ENCODE assay signal across 8 mouse cellular contexts in the genomic region with DNA sequence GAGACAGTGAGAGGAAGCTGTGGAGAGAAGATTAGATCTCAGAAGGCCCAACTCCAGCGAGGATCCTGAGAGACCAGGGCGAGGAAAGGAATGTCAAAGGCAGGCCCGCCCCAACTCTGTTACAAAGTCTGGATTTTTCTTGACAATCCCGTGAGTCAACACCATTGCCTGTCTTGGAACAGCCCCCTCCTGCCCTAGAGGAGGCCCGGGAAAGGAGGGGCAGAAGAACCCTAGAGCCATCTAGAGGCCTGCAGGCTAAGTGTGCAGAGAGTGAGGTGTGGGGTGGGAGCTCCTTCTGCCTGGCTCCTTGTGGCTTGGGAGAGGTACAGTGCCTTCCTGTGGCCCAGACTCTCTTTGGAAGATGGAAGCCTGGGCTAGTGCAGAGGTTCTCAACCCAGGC.
DNase-seq lines count a peak whose midpoint lies in the region; ATAC-seq and TF ChIP-seq lines count a peak whose summit lies in the region.

No protein-coding gene starts in this region.

- DNase-seq in heart, embryonic 10.5 days (ENCODE audit: low spot score): no peak
- DNase-seq in heart, postnatal 25 days (ENCODE audit: low spot score): no peak
- DNase-seq in liver, embryonic 14.5 days (ENCODE audit: low read depth in 3 of 3, low spot score in 3 of 3): no peak
- no peak for DNase-seq in adrenal gland, postnatal 25 days

- no peaks in the 10 kb centered on the region for H3K9me3 ChIP-seq in heart, embryonic 10.5 days
- no peaks in the 10 kb centered on the region for H3K9me3 ChIP-seq in liver, embryonic 14.5 days (ENCODE audit: control insufficient read depth, low read length)
- no peaks in the 10 kb centered on the region for H3K9me3 ChIP-seq in hindbrain, embryonic 12.5 days (replicated peaks)
- H3K9me3 ChIP-seq in midbrain, embryonic 13.5 days: no peaks in the 10 kb centered on the region

- no peak overlapping the region for H3K4me3 ChIP-seq in heart, embryonic 10.5 days
- H3K4me3 ChIP-seq in C2C12 (ENCODE audit: insufficient read depth, poor library complexity, severe bottlenecking): no peak overlapping the region
- no peak overlapping the region for H3K4me3 ChIP-seq in liver, embryonic 14.5 days (ENCODE audit: insufficient read depth in 1 of 2, low read depth in 2 of 2, low read length in 2 of 2)
- no peak overlapping the region for H3K4me3 ChIP-seq in hindbrain, embryonic 12.5 days
- no peak overlapping the region for H3K4me3 ChIP-seq in midbrain, embryonic 13.5 days (replicated peaks)

- no peak overlapping the region for H3ac ChIP-seq in C2C12 (ENCODE audit: control insufficient read depth, insufficient read length, low read depth)

- H3K27ac ChIP-seq in heart, embryonic 10.5 days: peak overlapping the region; percentile 36; the same call in 1 of the 2 replicates
- no peak overlapping the region for H3K27ac ChIP-seq in liver, embryonic 14.5 days
- H3K27ac ChIP-seq in hindbrain, embryonic 12.5 days: no peak overlapping the region
- H3K27ac ChIP-seq in midbrain, embryonic 13.5 days: no peak overlapping the region

- no peak overlapping the region for H3K9ac ChIP-seq in liver, embryonic 14.5 days (replicated peaks)
- H3K9ac ChIP-seq in hindbrain, embryonic 12.5 days: no peak overlapping the region
- H3K9ac ChIP-seq in midbrain, embryonic 13.5 days (replicated peaks): no peak overlapping the region

- peak; percentile 28 for TF ChIP-seq CTCF in C2C12 (IDR thresholded peaks at IDR 0.05; ENCODE audit: control insufficient read depth, insufficient read depth, insufficient read length)
- TF ChIP-seq CTCF in liver, embryonic 14.5 days (IDR thresholded peaks at IDR 0.05; ENCODE audit: low read depth): peak; percentile 56

- H3K79me3 ChIP-seq in C2C12 (ENCODE audit: low read depth): no peaks in the 10 kb centered on the region

- peaks cover 11% of the 10 kb centered on the region for H3K4me1 ChIP-seq in heart, embryonic 10.5 days
- H3K4me1 ChIP-seq in liver, embryonic 14.5 days (replicated peaks; ENCODE audit: control insufficient read depth in 2 of 2, insufficient read depth in 2 of 2, low read length in 1 of 2): peaks cover 0 to 5% of the 10 kb centered on the region in 2 experiments; a peak in 2 of 4 replicates
- no peaks in the 10 kb centered on the region; the same call in 1 of the 2 replicates for H3K4me1 ChIP-seq in hindbrain, embryonic 12.5 days
- peaks cover 14% of the 10 kb centered on the region for H3K4me1 ChIP-seq in midbrain, embryonic 13.5 days (replicated peaks)

- peak; percentile 73 for ATAC-seq in common myeloid progenitor, adult 5-6 weeks (replicated peaks; ENCODE audit: low read depth, poor library complexity, severe bottlenecking)
- no peak for ATAC-seq in liver, embryonic 14.5 days (ENCODE audit: insufficient read depth)
- no peak for ATAC-seq in hindbrain, embryonic 12.5 days (ENCODE audit: low FRiP score)
- no peak for ATAC-seq in midbrain, embryonic 13.5 days

- no peaks in the 10 kb centered on the region for H3K79me2 ChIP-seq in C2C12 (ENCODE audit: control insufficient read depth, insufficient read depth)

- no peaks in the 10 kb centered on the region for H3K36me3 ChIP-seq in heart, embryonic 10.5 days
- no peaks in the 10 kb centered on the region for H3K36me3 ChIP-seq in C2C12 (ENCODE audit: control insufficient read depth, insufficient read depth)
- H3K36me3 ChIP-seq in liver, embryonic 14.5 days (replicated peaks; ENCODE audit: control insufficient read depth, insufficient read depth, low read depth): no peaks in the 10 kb centered on the region
- peaks cover 6% of the 10 kb centered on the region; the same call in 1 of the 2 replicates for H3K36me3 ChIP-seq in hindbrain, embryonic 12.5 days
- peaks cover 33% of the 10 kb centered on the region for H3K36me3 ChIP-seq in midbrain, embryonic 13.5 days

- TF ChIP-seq EP300 in liver, embryonic 14.5 days (IDR thresholded peaks at IDR 0.05; ENCODE audit: low read depth): no peak

- WGBS in heart, embryonic 10.5 days: 8% methylated on average over 5 of the region's 5 CpGs
- WGBS in liver, embryonic 14.5 days (ENCODE audit: insufficient replicate concordance): 11% methylated on average over 5 of the region's 5 CpGs
- 24% methylated on average over 5 of the region's 5 CpGs for WGBS in hindbrain, embryonic 12.5 days
- 27% methylated on average over 5 of the region's 5 CpGs for WGBS in midbrain, embryonic 13.5 days

- no peak overlapping the region for H3K4me2 ChIP-seq in liver, embryonic 14.5 days (ENCODE audit: low read depth)
- no peak overlapping the region for H3K4me2 ChIP-seq in hindbrain, embryonic 12.5 days (replicated peaks)
- no peak overlapping the region for H3K4me2 ChIP-seq in midbrain, embryonic 13.5 days (replicated peaks)

- intact Hi-C loops in heart, postnatal 25 days (cut with DNase I): loop anchor here (5.0 kb wide), 1 partner anchor 290 kb away; no protein-coding TSS in a partner anchor

- no peaks in the 10 kb centered on the region for H3K27me3 ChIP-seq in heart, embryonic 10.5 days (ENCODE audit: insufficient read depth, poor library complexity, severe bottlenecking)
- no peaks in the 10 kb centered on the region for H3K27me3 ChIP-seq in C2C12 (ENCODE audit: control insufficient read depth, insufficient read depth, insufficient read length)
- H3K27me3 ChIP-seq in liver, embryonic 14.5 days (ENCODE audit: control insufficient read depth, insufficient read depth, low read length): no peaks in the 10 kb centered on the region
- H3K27me3 ChIP-seq in hindbrain, embryonic 12.5 days: no peaks in the 10 kb centered on the region
- H3K27me3 ChIP-seq in midbrain, embryonic 13.5 days: no peaks in the 10 kb centered on the region

TF ChIP-seq in C2C12, 6 proteins besides CTCF, POLR2A, EP300 and RAD21:
- TF ChIP-seq MAX (IDR thresholded peaks at IDR 0.05) (no peak), MYOG (IDR thresholded peaks at IDR 0.05; ENCODE audit: control insufficient read depth, extremely low read depth, insufficient read length) (no peak), MYOD1 (IDR thresholded peaks at IDR 0.05; ENCODE audit: control insufficient read depth, insufficient read length, low read depth) (no peak), FOSL1 (IDR thresholded peaks at IDR 0.05; ENCODE audit: insufficient read depth, low read length, poor library complexity, severe bottlenecking) (no peak)
